Mouse (Mus musculus): ENCODE results near the gene Taf1d.

GRCm38 (mm10) chr9:15279649-15280490 is 26.1 kb upstream of the Taf1d start, which contains the start of gene Med17:
- TF ChIP-seq EP300 (IDR thresholded peaks at IDR 0.05) (no peak), CTCF (IDR thresholded peaks at IDR 0.05) (0 out of 2 replicates have a peak, but pooled peaks have one; percentile 10)

All from lung, postnatal 0 days (tissue).